Mouse (Mus musculus) megakaryocyte progenitor cell, adult 5-6 weeks (primary cell): Measurements from ENCODE around the gene 4933414I15Rik. TPM values are rescaled to one million over a fixed set of nuclear protein-coding genes. Genes with fewer than 3 reads are reported as not detected.

Experiments
- total RNA-seq, 2 experiments: library from RNA; stranded (forward) in 1 of 2; stranded (reverse) in 1 of 2; fragments of 157-497, 149-512 nt in 1 of 2; fragments of 200-1000 nt in 1 of 2; gene quantifications; 2 replicates each; pipeline versions ENCODE4 v1.2.3 to v1.2.4; 2015 to 2017

The 4933414I15Rik gene
- total RNA-seq, 2 experiments from 2014 or later: not detected

Other genes with a start within 250 kb of the 4933414I15Rik start
- gene Zfp354c, start 116.0 kb downstream of the 4933414I15Rik start, total RNA-seq (2015): 0.66 and 1.0 TPM in 2 replicates
- gene Zfp354c, start 116.0 kb downstream of the 4933414I15Rik start, total RNA-seq (2017): 0.50 and 1.1 TPM in 2 replicates
- gene Zfp879, start 102.2 kb downstream of the 4933414I15Rik start, total RNA-seq (2015): 0.10 TPM in 1 of 2 replicates, not detected in the other
- 0.17 TPM in 1 of 2 replicates, not detected in the other for gene Zfp879, start 102.2 kb downstream of the 4933414I15Rik start, total RNA-seq (2017)
- not detected in 2 replicates for gene Grm6, start 93.1 kb downstream of the 4933414I15Rik start, total RNA-seq (2015)
- gene Grm6, start 93.1 kb downstream of the 4933414I15Rik start, total RNA-seq (2017): not detected in 2 replicates
- not detected in 2 replicates for gene Zfp454, start 56.1 kb downstream of the 4933414I15Rik start, total RNA-seq (2015)
- not detected in 2 replicates for gene Zfp454, start 56.1 kb downstream of the 4933414I15Rik start, total RNA-seq (2017)
- 1.8 and 3.8 TPM in 2 replicates for gene Zfp2, start 27.6 kb downstream of the 4933414I15Rik start, total RNA-seq (2015)
- gene Zfp2, start 27.6 kb downstream of the 4933414I15Rik start, total RNA-seq (2017): 0.68 and 0.96 TPM in 2 replicates
- 0.10 TPM in 1 of 2 replicates, not detected in the other for gene Zfp354b, start 12.1 kb downstream of the 4933414I15Rik start, total RNA-seq (2015)
- gene Zfp354b, start 12.1 kb downstream of the 4933414I15Rik start, total RNA-seq (2017): 0.27 TPM in 1 of 2 replicates, not detected in the other
- gene Prop1, start 10.0 kb upstream of the 4933414I15Rik start, total RNA-seq (2015): not detected in 2 replicates
- gene Prop1, start 10.0 kb upstream of the 4933414I15Rik start, total RNA-seq (2017): not detected in 2 replicates
- gene Olfr1378, start 22.8 kb upstream of the 4933414I15Rik start, total RNA-seq (2015): not detected in 2 replicates
- not detected in 2 replicates for gene Olfr1378, start 22.8 kb upstream of the 4933414I15Rik start, total RNA-seq (2017)
- not detected in 2 replicates for gene Olfr1377, start 38.2 kb upstream of the 4933414I15Rik start, total RNA-seq (2015)
- gene Olfr1377, start 38.2 kb upstream of the 4933414I15Rik start, total RNA-seq (2017): not detected in 2 replicates
- not detected in 2 replicates for gene Olfr51, start 59.8 kb upstream of the 4933414I15Rik start, total RNA-seq (2015)
- not detected in 2 replicates for gene Olfr51, start 59.8 kb upstream of the 4933414I15Rik start, total RNA-seq (2017)
- not detected in 2 replicates for gene Olfr54, start 70.5 kb upstream of the 4933414I15Rik start, total RNA-seq (2015)
- gene Olfr54, start 70.5 kb upstream of the 4933414I15Rik start, total RNA-seq (2017): not detected in 2 replicates
- gene Olfr1375, start 104.3 kb upstream of the 4933414I15Rik start, total RNA-seq (2015): not detected in 2 replicates
- not detected in 2 replicates for gene Olfr1375, start 104.3 kb upstream of the 4933414I15Rik start, total RNA-seq (2017)
- gene Zfp354a, start 115.5 kb upstream of the 4933414I15Rik start, total RNA-seq (2015): not detected in 2 replicates
- gene Zfp354a, start 115.5 kb upstream of the 4933414I15Rik start, total RNA-seq (2017): not detected in 2 replicates